Mouse (Mus musculus) spleen, postnatal 14 days (tissue): Measurements from ENCODE around the gene Nanos2.

ENCODE experiments used
- DNase-seq, 2 experiments: peaks; one replicate each; pipeline ENCODE4 v3.0.0; 2021 to 2022; ENCODE audit warnings: low spot score in 2 of 2

Nanos2 gene

GRCm38 (mm10) chr7:18987100-18987499 lies at the start of gene Nanos2:
TSS of gene Nanos2 (plus strand) at chr7:18987400.
- DNase-seq = no peak

- DNase-seq = no peak
Observed at GRCm38 (mm10) chr7:18942376-18942775, 44.8 kb upstream of the Nanos2 start.

DNA sequence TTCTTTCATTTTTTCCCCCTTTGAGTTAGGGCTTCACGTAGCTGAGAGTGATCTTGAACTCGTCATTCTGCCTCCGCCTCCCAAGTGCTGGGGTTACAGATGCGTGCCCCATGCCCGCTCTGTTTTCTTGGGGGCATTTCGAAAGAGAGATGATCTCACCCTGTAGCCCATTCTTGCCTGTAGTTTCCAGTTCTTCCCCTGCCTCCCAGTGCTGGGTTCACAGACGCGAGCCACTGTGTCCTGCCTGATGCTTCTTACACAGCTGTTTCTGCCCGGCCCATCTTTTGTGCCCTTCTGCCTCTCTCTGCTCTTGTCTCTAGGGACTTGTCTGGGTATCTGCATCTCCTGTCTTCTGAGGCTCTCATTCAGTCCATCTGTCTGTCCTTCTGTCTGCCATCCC lies 44.4 kb upstream of the Nanos2 start:
- DNase-seq = no peak

DNA sequence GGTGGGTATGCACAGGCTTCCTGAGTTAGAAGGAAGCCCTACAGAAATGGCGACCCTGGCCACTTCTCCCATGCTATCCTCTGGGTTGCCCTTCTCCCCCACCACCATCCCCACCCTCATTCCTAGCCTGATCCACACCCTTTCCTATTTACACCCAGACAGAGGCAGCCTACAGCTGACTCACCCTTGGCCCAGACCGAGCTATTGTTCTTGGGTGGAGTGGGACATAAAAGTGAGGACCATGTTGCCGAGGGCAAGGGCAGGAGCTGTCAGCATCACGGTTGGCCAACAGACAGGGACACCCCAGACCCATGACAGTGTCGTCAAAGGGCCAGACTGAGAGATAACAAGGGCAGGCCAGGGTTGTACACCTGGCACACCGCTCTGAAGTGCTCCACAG lies 39.0 kb upstream of the Nanos2 start:
- DNase-seq = no peak

GRCm38 (mm10) chr7:18949781-18950522 lies 37.2 kb upstream of the Nanos2 start:
- DNase-seq = no peak

DNA sequence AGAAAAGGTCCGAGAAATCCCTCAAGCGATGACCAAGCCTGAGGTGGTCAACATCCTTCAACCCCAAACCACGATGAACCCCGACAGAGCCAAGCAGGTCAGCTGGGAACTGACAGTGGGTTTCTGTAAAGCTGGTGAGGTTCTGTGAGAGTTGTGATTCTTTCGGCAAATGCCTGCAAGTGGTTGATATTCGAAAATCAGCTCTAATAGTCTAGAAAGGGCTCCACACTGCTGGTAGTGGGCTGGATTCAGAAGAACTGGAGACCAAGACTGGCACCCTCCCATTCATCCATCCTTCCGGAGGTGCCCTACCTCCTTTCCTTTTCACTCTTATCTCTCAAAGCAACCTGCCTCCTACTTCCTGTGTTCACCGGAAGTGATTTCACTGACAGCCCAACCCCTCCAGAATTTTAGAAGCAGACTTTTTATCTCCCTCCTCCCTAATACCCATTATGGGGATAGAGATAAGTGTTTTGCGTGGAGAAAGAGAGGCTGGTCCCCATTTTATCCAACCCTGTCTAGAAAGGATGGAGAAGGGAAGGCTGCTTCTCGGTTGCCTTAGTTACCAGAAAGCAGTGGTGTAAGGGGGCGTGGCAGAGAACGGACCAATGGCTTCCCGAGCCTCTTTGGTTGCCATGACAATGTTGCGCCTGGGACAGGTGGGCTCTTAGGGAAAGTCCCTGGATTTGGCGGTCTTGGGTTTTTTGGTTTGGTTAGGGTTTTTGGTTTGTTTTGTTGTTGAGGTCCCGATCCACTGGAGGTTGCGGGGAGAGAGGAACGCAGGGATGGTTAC lies 36.5 kb upstream of the Nanos2 start:
- no peak for DNase-seq

DNA sequence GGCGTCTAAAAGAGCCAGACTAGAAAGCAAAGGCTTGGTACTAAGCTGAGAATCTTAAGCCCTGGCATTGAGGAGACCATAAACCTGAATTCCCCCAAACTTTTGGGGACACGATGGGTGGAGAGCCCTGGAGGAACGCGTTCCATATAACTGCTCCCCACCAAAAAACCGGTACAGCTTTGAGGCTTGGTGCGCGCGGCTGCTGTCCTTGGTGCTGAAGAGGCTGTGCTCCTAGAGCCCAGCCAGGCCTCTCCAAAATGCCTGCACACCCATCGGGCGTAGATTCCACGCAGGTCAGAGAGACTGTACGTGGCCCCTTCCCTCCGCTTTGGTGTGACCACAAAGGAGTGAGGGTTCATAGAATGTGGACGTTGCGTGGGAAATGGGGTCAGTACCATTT lies 35.8 kb upstream of the Nanos2 start:
- peak in 1 of 2 experiments; percentile 13 for DNase-seq

GRCm38 (mm10) chr7:18957569-18958383 lies 29.4 kb upstream of the Nanos2 start:
- DNase-seq = no peak

- DNase-seq = no peak
Observed at GRCm38 (mm10) chr7:18958384-18958766, 28.8 kb upstream of the Nanos2 start.

DNA sequence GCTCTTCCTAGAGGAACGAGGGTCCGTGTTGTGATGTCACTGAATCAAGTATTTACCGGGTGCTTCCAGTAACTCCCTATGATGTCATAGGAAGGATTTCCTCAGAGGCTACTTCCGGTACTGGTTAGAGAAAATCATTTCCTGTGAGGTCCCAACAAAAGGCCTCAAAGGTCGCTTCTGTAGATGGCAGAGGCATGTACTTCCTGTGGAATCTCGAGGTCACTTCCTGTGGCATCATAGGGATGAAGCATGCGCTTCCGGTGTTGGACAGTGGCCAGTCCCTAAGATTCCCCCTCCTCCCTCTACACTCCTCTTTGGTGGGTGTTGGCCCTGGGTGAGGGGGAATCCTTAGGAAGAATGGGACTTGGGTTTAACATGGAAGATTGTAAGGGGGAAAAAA lies 27.8 kb upstream of the Nanos2 start:
- no peak for DNase-seq

GRCm38 (mm10) chr7:18962171-18962792 lies 24.9 kb upstream of the Nanos2 start:
- DNase-seq = no peak

DNA sequence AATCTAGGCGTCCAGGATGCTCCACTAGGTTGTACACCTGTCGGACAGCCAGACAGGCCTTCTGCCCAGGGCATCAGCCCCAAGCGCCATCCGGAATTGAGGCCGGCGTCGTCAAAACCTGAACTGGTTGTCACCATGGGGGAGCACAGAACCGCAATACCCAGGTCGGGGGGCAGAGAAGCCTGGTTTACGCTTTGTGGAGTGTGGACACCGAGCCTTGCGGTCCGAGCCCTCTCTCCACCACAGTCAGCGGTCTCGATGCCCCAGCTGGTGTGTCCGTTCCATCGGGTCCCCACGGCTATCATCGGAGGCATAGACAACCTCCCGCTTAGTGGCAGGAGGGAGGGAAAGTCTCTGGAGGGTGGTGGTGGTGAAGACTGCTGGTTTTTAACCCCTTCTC lies 24.4 kb upstream of the Nanos2 start:
- DNase-seq = no peak

- DNase-seq = no peak
Observed at GRCm38 (mm10) chr7:18963294-18963843, 23.8 kb upstream of the Nanos2 start.

DNA sequence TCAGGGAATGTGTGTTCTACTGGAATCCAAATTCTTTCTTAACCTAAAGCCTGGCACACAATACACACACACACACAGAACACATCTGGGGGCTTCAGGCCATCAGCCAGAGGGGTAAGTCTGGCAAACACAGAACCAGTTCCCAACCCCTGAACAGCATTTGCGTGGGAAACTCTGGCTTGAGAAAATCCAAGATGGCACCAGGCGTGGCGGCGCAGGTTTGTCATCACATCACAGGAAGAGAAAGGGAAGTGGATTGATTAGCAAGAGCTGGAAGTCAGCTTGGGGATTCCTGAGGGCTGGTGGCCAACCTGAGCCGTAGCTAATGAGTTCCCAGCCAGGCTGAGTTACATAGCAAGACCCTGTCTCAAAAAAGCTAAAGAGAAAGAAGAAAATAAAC lies 21.9 kb upstream of the Nanos2 start:
- DNase-seq = no peak

DNA sequence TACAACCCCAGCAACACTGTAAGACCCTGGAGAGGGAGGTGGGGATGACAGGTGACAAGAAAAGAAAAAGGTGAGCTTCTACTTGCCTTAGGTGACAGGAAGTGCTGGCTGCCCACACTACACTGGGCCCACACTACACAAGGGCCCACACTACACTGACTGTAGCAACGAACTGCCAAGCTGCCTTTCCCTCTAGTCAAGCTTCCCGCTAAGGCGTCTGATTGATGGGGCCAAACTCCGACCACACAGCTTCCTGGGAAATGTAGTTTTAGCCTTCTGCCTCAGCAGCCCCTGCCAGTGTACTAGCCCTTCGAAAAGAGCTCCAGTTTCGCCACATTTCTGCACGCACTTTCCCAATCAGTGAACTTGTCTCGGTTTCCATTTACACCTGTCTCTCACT lies 19.6 kb upstream of the Nanos2 start:
- no peak for DNase-seq

DNA sequence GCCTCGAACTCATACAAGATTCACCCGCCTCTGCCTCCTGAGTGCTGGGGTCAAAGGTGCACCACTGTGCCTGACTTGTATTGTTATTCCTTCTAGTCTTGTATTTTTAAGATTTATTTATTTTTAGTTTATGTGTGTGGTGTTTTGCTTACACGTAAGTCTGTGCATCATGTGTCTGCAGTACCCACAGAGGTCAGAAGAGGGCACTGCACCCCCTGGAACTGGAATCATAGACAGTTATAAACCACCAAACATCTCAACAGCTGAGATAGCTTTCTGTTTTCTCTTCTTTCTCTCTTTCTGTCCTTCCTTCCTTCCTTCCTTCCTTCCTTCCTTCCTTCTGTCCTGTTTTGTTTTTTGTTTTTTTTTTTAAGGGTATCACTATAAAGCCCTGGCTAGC lies 16.2 kb upstream of the Nanos2 start:
- no peak for DNase-seq

- no peak for DNase-seq
Observed at GRCm38 (mm10) chr7:18978381-18978780, 8.8 kb upstream of the Nanos2 start.

DNA sequence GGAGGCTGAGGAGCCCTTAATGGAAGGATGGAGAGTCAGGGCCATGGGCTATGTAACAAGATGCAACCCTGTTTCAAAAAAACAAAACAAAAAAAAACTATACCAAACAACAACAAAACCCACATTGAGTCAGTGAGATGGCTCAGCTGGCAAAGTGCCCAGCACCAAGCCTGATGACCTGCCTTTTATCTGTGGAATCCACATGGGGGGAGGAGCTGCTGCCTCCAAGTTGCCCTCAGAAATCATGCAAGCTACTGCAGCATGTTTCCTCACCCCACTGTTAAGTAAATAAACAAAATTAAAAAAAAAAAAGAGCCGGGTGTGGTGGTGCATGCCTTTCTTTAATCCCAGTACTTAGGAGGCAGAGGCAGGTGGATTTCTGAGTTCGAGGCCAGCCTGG lies 697 bp upstream of the Nanos2 start:
- DNase-seq = no peak

DNA sequence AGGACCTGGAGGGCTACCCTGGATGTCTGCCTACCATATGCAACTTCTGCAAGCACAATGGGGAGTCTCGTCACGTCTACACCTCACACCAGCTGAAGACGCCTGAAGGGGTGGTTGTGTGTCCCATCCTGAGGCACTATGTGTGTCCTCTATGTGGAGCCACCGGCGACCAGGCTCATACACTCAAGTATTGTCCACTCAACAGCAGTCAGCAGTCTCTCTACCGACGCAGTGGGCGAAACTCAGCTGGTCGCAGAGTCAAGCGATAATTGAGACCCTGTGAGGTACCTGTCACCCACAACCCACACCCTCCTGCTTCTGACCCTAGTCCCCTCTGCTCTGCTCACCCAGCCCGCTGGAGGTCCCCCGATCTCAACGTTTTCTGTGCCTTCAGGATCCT lies 547 bp downstream of the Nanos2 start:
- DNase-seq = no peak

- no peak for DNase-seq
Observed at GRCm38 (mm10) chr7:18988780-18989179, 1.6 kb downstream of the Nanos2 start.

DNA sequence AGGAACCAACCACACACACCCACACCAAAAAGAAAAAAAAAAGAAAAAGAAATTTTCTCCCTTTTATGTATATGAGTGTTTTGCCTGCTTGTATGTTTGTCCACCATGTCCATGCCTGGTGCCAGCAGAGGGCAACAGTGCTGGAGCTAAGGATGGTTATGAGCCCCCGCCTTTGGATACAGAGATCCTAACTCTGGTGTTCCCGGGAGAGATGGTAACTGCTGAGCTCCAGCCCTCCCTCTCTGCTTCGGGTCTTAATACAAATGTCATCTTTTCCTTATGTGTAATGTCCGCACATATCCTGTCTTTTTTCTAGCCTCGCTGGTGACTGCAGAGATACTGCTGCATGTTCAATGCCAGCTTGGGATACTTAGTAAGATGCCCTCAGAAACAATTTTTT lies 2.8 kb downstream of the Nanos2 start:
- DNase-seq = no peak
